Mouse (Mus musculus): ENCODE results near the gene Ehmt1.

DNA sequence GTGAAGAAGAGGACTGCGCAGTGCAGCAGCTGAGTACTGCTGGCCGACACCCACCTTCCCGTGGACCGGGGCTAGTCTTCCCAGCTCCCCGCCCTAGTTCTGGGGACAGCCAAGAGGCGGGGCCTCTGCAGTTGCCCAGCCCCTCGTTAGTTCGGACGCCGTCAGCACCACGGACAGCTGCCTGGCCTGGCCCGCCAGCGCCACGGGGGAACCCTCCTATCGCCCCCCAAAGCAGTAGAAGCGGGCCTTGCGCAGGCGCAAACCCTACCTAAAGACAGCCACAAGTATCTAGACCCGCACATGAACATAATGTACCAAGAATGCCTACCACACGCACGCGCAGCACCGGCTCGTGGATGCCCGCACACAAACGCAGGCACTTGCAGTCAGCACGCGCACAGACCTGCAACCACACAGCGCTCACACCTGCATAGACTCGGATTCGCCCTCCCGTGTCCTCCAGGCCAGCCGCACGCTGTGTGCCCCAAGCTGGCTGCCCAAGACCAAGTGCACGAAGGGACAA, 157.4 kb downstream of the Ehmt1 start:
- TF ChIP-seq POU5F1 (IDR thresholded peaks at IDR 0.05; ENCODE audit: borderline replicate concordance, low read length), result no peak
- no peak for TF ChIP-seq CTCF (conservative IDR thresholded peaks at IDR 0.05; ENCODE audit: low read length)
